Mouse (Mus musculus) kidney, postnatal 4 days (tissue): ENCODE results near the gene Hspg2.
"Not testable (repeated sequence)": the region's sequence is repeated elsewhere in the genome, so short reads cannot be mapped to it uniquely, and the experiment has no call there.

Experiments
- DNase-seq, 2 experiments: peaks; one replicate each; pipeline ENCODE4 v3.0.0; 2021; ENCODE audit warnings: mixed read lengths in 2 of 2

The Hspg2 gene

GRCm38 (mm10) chr4:137468260-137469080 is at the start of gene Hspg2:
Gene Hspg2, plus strand, starts transcription at chr4:137468769.
- DNase-seq = peak; percentile 100

GRCm38 (mm10) chr4:137430502-137430901 is 38.1 kb upstream of the Hspg2 start, which contains the start of gene Cela3b:
Gene Cela3b, minus strand, starts transcription at chr4:137430540.
- DNase-seq = no peak

- not testable (repeated sequence) for DNase-seq
Measured at GRCm38 (mm10) chr4:137432700-137433550, 35.6 kb upstream of the Hspg2 start.

- DNase-seq = no peak
Measured at GRCm38 (mm10) chr4:137436979-137437669, 31.4 kb upstream of the Hspg2 start.

GRCm38 (mm10) chr4:137438842-137439241 is 29.7 kb upstream of the Hspg2 start:
- DNase-seq = no peak

GRCm38 (mm10) chr4:137441332-137441731 is 27.2 kb upstream of the Hspg2 start:
- no peak for DNase-seq

GRCm38 (mm10) chr4:137443625-137444024 is 24.9 kb upstream of the Hspg2 start:
- peak; percentile 86 to 88 for DNase-seq

- no peak for DNase-seq
Measured at GRCm38 (mm10) chr4:137445881-137446280, 22.7 kb upstream of the Hspg2 start.

- peak; percentile 33 to 53 for DNase-seq
Measured at GRCm38 (mm10) chr4:137447363-137448196, 21.0 kb upstream of the Hspg2 start.

- DNase-seq = peak; percentile 56 to 70
Measured at GRCm38 (mm10) chr4:137448197-137448596, 20.4 kb upstream of the Hspg2 start.

- no peak for DNase-seq
Measured at GRCm38 (mm10) chr4:137448641-137449040, 19.9 kb upstream of the Hspg2 start.

- no peak for DNase-seq
Measured at GRCm38 (mm10) chr4:137449132-137449531, 19.4 kb upstream of the Hspg2 start.

- no peak for DNase-seq
Measured at GRCm38 (mm10) chr4:137449715-137450114, 18.9 kb upstream of the Hspg2 start.

GRCm38 (mm10) chr4:137452190-137452589 is 16.4 kb upstream of the Hspg2 start:
- no peak for DNase-seq

GRCm38 (mm10) chr4:137453234-137453767 is 15.3 kb upstream of the Hspg2 start, which contains the start of gene 1700013G24Rik:
Gene 1700013G24Rik, plus strand, starts transcription at chr4:137453284.
- DNase-seq = no peak

GRCm38 (mm10) chr4:137454582-137454981 is 14.0 kb upstream of the Hspg2 start:
- DNase-seq = no peak

- DNase-seq = no peak
Measured at GRCm38 (mm10) chr4:137456581-137456980, 12.0 kb upstream of the Hspg2 start.

GRCm38 (mm10) chr4:137457292-137457691 is 11.3 kb upstream of the Hspg2 start:
- no peak for DNase-seq

- DNase-seq = no peak
Measured at GRCm38 (mm10) chr4:137458310-137458709, 10.3 kb upstream of the Hspg2 start.

- DNase-seq = no peak
Measured at GRCm38 (mm10) chr4:137458861-137459260, 9.7 kb upstream of the Hspg2 start.

GRCm38 (mm10) chr4:137460676-137461075 is 7.9 kb upstream of the Hspg2 start:
- no peak for DNase-seq

GRCm38 (mm10) chr4:137461217-137461616 is 7.4 kb upstream of the Hspg2 start:
- DNase-seq = no peak
